Mouse (Mus musculus) kidney, postnatal 36 days (tissue): ENCODE data around the gene Lamb3.

Experiments used
- DNase-seq, 2 experiments: peaks; one replicate each; pipeline ENCODE4 v3.0.0; 2021 to 2022; ENCODE audit warnings: mixed read lengths in 2 of 2

Lamb3 gene

GRCm38 (mm10) chr1:193284228-193284779 lies 76.8 kb downstream of the Lamb3 start:
- no peak for DNase-seq

- DNase-seq, result peak; percentile 43 to 60
Observed at GRCm38 (mm10) chr1:193285766-193286325, 78.3 kb downstream of the Lamb3 start.

GRCm38 (mm10) chr1:193287578-193287977 lies 80.1 kb downstream of the Lamb3 start:
- DNase-seq, result no peak

GRCm38 (mm10) chr1:193289076-193289475 lies 81.6 kb downstream of the Lamb3 start:
- DNase-seq, result peak in 1 of 2 experiments; percentile 32

- peak; percentile 67 to 78 for DNase-seq
Observed at GRCm38 (mm10) chr1:193289914-193290313, 82.4 kb downstream of the Lamb3 start.

GRCm38 (mm10) chr1:193290686-193291085 lies 83.2 kb downstream of the Lamb3 start:
- no peak for DNase-seq

GRCm38 (mm10) chr1:193293039-193293438 lies 85.5 kb downstream of the Lamb3 start:
- DNase-seq, result no peak

GRCm38 (mm10) chr1:193293926-193294325 lies 86.4 kb downstream of the Lamb3 start:
- peak; percentile 35 to 49 for DNase-seq

- no peak for DNase-seq
Observed at GRCm38 (mm10) chr1:193295920-193296319, 88.4 kb downstream of the Lamb3 start.

- DNase-seq, result no peak
Observed at GRCm38 (mm10) chr1:193298141-193298765, 90.8 kb downstream of the Lamb3 start.

GRCm38 (mm10) chr1:193299995-193300394 lies 92.5 kb downstream of the Lamb3 start:
- no peak for DNase-seq

GRCm38 (mm10) chr1:193301216-193302092 lies 94.0 kb downstream of the Lamb3 start:
- DNase-seq, result peak; percentile 25 to 47

GRCm38 (mm10) chr1:193302093-193302405 lies 94.5 kb downstream of the Lamb3 start:
- no peak for DNase-seq

- DNase-seq, result no peak
Observed at GRCm38 (mm10) chr1:193303096-193303495, 95.6 kb downstream of the Lamb3 start.

- DNase-seq, result no peak
Observed at GRCm38 (mm10) chr1:193305386-193305785, 97.9 kb downstream of the Lamb3 start.

- DNase-seq, result no peak
Observed at GRCm38 (mm10) chr1:193306832-193307231, 99.3 kb downstream of the Lamb3 start.

GRCm38 (mm10) chr1:193309785-193310518 lies 102.5 kb downstream of the Lamb3 start:
- DNase-seq, result no peak

GRCm38 (mm10) chr1:193310519-193311085 lies 103.1 kb downstream of the Lamb3 start:
- peak in 1 of 2 experiments; percentile 30 for DNase-seq

- peak; percentile 84 to 89 for DNase-seq
Observed at GRCm38 (mm10) chr1:193311596-193311995, 104.1 kb downstream of the Lamb3 start.

- peak; percentile 73 to 86 for DNase-seq
Observed at GRCm38 (mm10) chr1:193315705-193316357, 108.3 kb downstream of the Lamb3 start.

- DNase-seq, result no peak
Observed at GRCm38 (mm10) chr1:193316358-193316750, 108.9 kb downstream of the Lamb3 start.

- peak in 1 of 2 experiments; percentile 31 for DNase-seq
Observed at GRCm38 (mm10) chr1:193317159-193317559, 109.7 kb downstream of the Lamb3 start.
